ENCODE assay signal across 22 mouse cellular contexts in genomic region chr10:94540241-94540640, GRCm38 (mm10).
"Had no signal": no experiment of that assay in that cellular context is flagged by ENCODE, and none has a peak within 500 bp of the region (broad histone marks: within the 10 kb centered on the region; RNA-seq: fewer than 3 reads in every experiment).

No protein-coding gene starts in this region.

- H3K4me2 ChIP-seq: lung, embryonic 15.5 days; midbrain, embryonic 11.5 days; midbrain, embryonic 13.5 days; midbrain, embryonic 15.5 days; neural tube, embryonic 13.5 days; neural tube, embryonic 15.5 days had no signal

- H3K9ac ChIP-seq: liver, postnatal 0 days; lung, embryonic 15.5 days; midbrain, embryonic 13.5 days; midbrain, embryonic 15.5 days; neural tube, embryonic 13.5 days; neural tube, embryonic 15.5 days had no signal

- ATAC-seq: liver, postnatal 0 days; lung, postnatal 0 days; midbrain, embryonic 13.5 days; midbrain, embryonic 15.5 days had no signal

- H3K27ac ChIP-seq: lung, embryonic 15.5 days; macrophage; midbrain, embryonic 13.5 days; midbrain, embryonic 15.5 days; neural tube, embryonic 13.5 days; neural tube, embryonic 15.5 days had no signal

- H3K27me3 ChIP-seq: lung, embryonic 15.5 days; midbrain, embryonic 13.5 days; midbrain, embryonic 15.5 days; neural tube, embryonic 13.5 days; neural tube, embryonic 15.5 days had no signal

- H3K36me3 ChIP-seq: lung, embryonic 15.5 days; midbrain, embryonic 13.5 days; midbrain, embryonic 15.5 days; neural tube, embryonic 13.5 days; neural tube, embryonic 15.5 days had no signal

- H3K4me3 ChIP-seq: lung, embryonic 15.5 days; megakaryocyte, embryonic 14.5 days; midbrain, embryonic 13.5 days; midbrain, embryonic 15.5 days; myocyte; neural tube, embryonic 13.5 days; neural tube, embryonic 15.5 days had no signal

- H3K9me3 ChIP-seq: lung, embryonic 15.5 days; midbrain, embryonic 15.5 days; neural tube, embryonic 15.5 days had no signal

- DNase-seq: liver, postnatal 0 days; lung, adult 2 months; lung, postnatal 14 days; lung, postnatal 36 days; retina, postnatal 1 day; right cerebral cortex, adult 18-20 months; right cerebral cortex, postnatal 25 days; right cerebral cortex, postnatal 4 days; spleen, adult 18-20 months; thymus, adult 18-20 months; thymus, postnatal 25 days; thymus, postnatal 4 days had no signal
